Mouse (Mus musculus) naive thymus-derived CD4-positive, alpha-beta T cell, adult 2 months (primary cell): ENCODE results near the gene Cttnbp2nl.

Source experiments
- DNase-seq: peaks from one replicate; pipeline ENCODE4 v3.0.0-alpha.2; 2011; ENCODE audit warnings: low read depth

The Cttnbp2nl gene

GRCm38 (mm10) chr3:105052937-105053697, at the start of gene Cttnbp2nl:
Gene Cttnbp2nl, minus strand, starts transcription at chr3:105053146.
- DNase-seq: peak; percentile 79

GRCm38 (mm10) chr3:105100270-105100589, 47.3 kb upstream of the Cttnbp2nl start:
- DNase-seq: no peak

GRCm38 (mm10) chr3:105099526-105100269, 46.8 kb upstream of the Cttnbp2nl start:
- no peak for DNase-seq

GRCm38 (mm10) chr3:105097581-105097980, 44.6 kb upstream of the Cttnbp2nl start:
- no peak for DNase-seq

GRCm38 (mm10) chr3:105095026-105095425, 42.1 kb upstream of the Cttnbp2nl start:
- no peak for DNase-seq

- no peak for DNase-seq
Measured at GRCm38 (mm10) chr3:105094448-105094847, 41.5 kb upstream of the Cttnbp2nl start.

GRCm38 (mm10) chr3:105092721-105093505, 40.0 kb upstream of the Cttnbp2nl start:
- DNase-seq: no peak

- DNase-seq: no peak
Measured at GRCm38 (mm10) chr3:105090981-105091380, 38.0 kb upstream of the Cttnbp2nl start.

- DNase-seq: no peak
Measured at GRCm38 (mm10) chr3:105090147-105090546, 37.2 kb upstream of the Cttnbp2nl start.

- no peak for DNase-seq
Measured at GRCm38 (mm10) chr3:105088638-105089037, 35.7 kb upstream of the Cttnbp2nl start.

GRCm38 (mm10) chr3:105087344-105087743, 34.4 kb upstream of the Cttnbp2nl start:
- DNase-seq: no peak

- DNase-seq: no peak
Measured at GRCm38 (mm10) chr3:105078231-105078826, 25.4 kb upstream of the Cttnbp2nl start.

GRCm38 (mm10) chr3:105075796-105076195, 22.9 kb upstream of the Cttnbp2nl start:
- DNase-seq: no peak

- no peak for DNase-seq
Measured at GRCm38 (mm10) chr3:105072536-105072935, 19.6 kb upstream of the Cttnbp2nl start.

GRCm38 (mm10) chr3:105071251-105071650, 18.3 kb upstream of the Cttnbp2nl start:
- DNase-seq: no peak

- no peak for DNase-seq
Measured at GRCm38 (mm10) chr3:105070553-105070952, 17.6 kb upstream of the Cttnbp2nl start.

GRCm38 (mm10) chr3:105066544-105066943, 13.6 kb upstream of the Cttnbp2nl start, which contains the start of gene 4930564D02Rik:
Gene 4930564D02Rik, plus strand, starts transcription at chr3:105066844.
- no peak for DNase-seq

GRCm38 (mm10) chr3:105062676-105063075, 9.7 kb upstream of the Cttnbp2nl start:
- DNase-seq: no peak

GRCm38 (mm10) chr3:105061991-105062390, 9.0 kb upstream of the Cttnbp2nl start:
- DNase-seq: no peak

GRCm38 (mm10) chr3:105061496-105061895, 8.6 kb upstream of the Cttnbp2nl start:
- no peak for DNase-seq

- no peak for DNase-seq
Measured at GRCm38 (mm10) chr3:105060992-105061391, 8.0 kb upstream of the Cttnbp2nl start.

GRCm38 (mm10) chr3:105059911-105060310, 7.0 kb upstream of the Cttnbp2nl start:
- no peak for DNase-seq
